Mouse (Mus musculus) hindbrain, embryonic 13.5 days (tissue): ENCODE measurements at regions not wholly inside any gene's neighbourhood (a gene's known extent, or its start where the extent isn't known, plus 50 kb on each side); places are given as distances from the start of the nearest gene placed in this dataset.

Experiments
- ATAC-seq: fragments of 200-750 bp; cut with Nextera tagmentation; 2 replicates; pipeline ENCODE4 v1.8.0; 2017; ENCODE audit warnings: moderate TSS enrichment; ENCODE audit not compliant: low FRiP score
- H3K27ac ChIP-seq: fragments of 300-500 bp; sonication (generic); 2 replicates; pipeline ENCODE4 v1.5.1; 2015; ENCODE audit warnings: inconsistent platforms, mild to moderate bottlenecking, moderate library complexity
- H3K27me3 ChIP-seq: fragments of 300-500 bp; sonication (generic); 2 replicates; pipeline ENCODE4 v1.6.1; 2015; ENCODE audit warnings: mild to moderate bottlenecking, inconsistent platforms
- H3K36me3 ChIP-seq: fragments of 300-500 bp; sonication (generic); 2 replicates; pipeline ENCODE4 v1.6.1; 2015; ENCODE audit warnings: mild to moderate bottlenecking, inconsistent platforms
- H3K4me1 ChIP-seq: fragments of 300-500 bp; sonication (generic); replicated peaks from 2 replicates; pipeline ENCODE4 v1.6.1; 2015; ENCODE audit warnings: inconsistent platforms
- H3K4me2 ChIP-seq: fragments of 300-500 bp; sonication (generic); 2 replicates; pipeline ENCODE4 v1.6.1; 2015; ENCODE audit warnings: inconsistent platforms, mild to moderate bottlenecking, moderate library complexity
- H3K4me3 ChIP-seq: fragments of 300-500 bp; sonication (generic); 2 replicates; pipeline ENCODE4 v1.5.1; 2015; ENCODE audit warnings: mild to moderate bottlenecking, inconsistent platforms
- H3K9ac ChIP-seq: fragments of 300-500 bp; sonication (generic); 2 replicates; pipeline ENCODE4 v1.6.1; 2015; ENCODE audit warnings: mild to moderate bottlenecking, inconsistent platforms
- H3K9me3 ChIP-seq: fragments of 300-500 bp; sonication (generic); 2 replicates; pipeline ENCODE4 v1.6.1; 2016; ENCODE audit warnings: inconsistent platforms
- WGBS: fragments of 180-500 bp; shearing (Covaris S2); methylation state at CpG from one replicate; pipeline ENCODE4 v1.1.7; 2015; 5-methylcytosine and 5-hydroxymethylcytosine counted together

DNA sequence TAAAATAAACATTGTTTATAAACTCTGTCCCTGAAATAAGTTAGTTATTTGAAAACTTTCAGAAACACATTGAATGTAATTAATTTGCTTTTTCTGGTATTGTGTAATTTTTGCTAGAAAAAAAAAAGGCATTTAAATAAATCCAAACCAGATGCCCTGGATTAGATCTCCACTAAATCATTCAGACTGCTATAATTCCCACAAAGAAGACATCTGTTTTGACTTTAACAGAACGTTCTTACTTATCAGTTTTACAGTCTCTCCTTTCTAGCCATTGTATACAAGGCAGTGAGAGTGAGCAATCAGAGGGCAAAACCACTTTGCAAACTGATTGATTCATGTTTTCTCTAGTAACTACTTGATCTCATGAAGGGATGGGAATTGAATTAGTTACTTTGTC is 478.8 kb downstream of the Slitrk6 start:
- H3K9ac ChIP-seq: no peak overlapping the region
- 52% methylated on average over 1 of the region's 1 CpGs for WGBS
- no peaks in the 10 kb centered on the region for H3K9me3 ChIP-seq
- H3K27ac ChIP-seq: no peak overlapping the region
- no peaks in the 10 kb centered on the region for H3K27me3 ChIP-seq
- ATAC-seq: no peak
- H3K36me3 ChIP-seq: no peaks in the 10 kb centered on the region
- H3K4me1 ChIP-seq: no peaks in the 10 kb centered on the region
- H3K4me2 ChIP-seq: no peak overlapping the region
- no peak overlapping the region for H3K4me3 ChIP-seq

DNA sequence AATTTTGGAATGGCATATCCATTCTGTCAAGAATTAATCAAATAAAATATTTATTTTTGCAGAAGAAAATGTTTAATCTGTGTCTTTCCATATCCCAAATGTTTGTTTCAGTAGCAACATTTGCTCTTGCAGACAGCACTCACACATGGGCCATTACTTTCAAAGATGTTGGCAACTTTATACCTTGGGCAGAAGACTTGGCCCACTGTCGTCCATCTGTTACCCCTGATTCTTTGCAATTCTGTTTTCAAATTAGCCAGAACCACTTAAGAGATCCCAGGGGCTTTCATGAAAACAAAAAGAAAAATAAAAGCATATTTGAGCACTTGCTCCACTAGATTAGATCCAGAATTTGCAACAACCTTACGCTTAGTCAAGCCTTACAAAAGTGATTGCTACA is 483.7 kb downstream of the Slitrk6 start:
- Histone ChIP-seq H3K4me3 (no peak overlapping the region), H3K9me3 (no peaks in the 10 kb centered on the region), H3K27ac (no peak overlapping the region), H3K36me3 (no peaks in the 10 kb centered on the region), H3K4me1 (no peaks in the 10 kb centered on the region), H3K9ac (no peak overlapping the region), H3K4me2 (no peak overlapping the region), H3K27me3 (no peaks in the 10 kb centered on the region)
- 73% methylated on average over 2 of the region's 2 CpGs for WGBS
- ATAC-seq: no peak

GRCm38 (mm10) chr14:110244466-110244865 is 510.5 kb downstream of the Slitrk6 start:
- no peak overlapping the region for H3K4me3 ChIP-seq
- no peak overlapping the region for H3K27ac ChIP-seq
- no peak overlapping the region for H3K9ac ChIP-seq
- H3K27me3 ChIP-seq: no peaks in the 10 kb centered on the region
- 62% methylated on average over 1 of the region's 1 CpGs for WGBS
- H3K4me1 ChIP-seq: no peaks in the 10 kb centered on the region
- no peaks in the 10 kb centered on the region for H3K36me3 ChIP-seq
- no peak for ATAC-seq
- H3K4me2 ChIP-seq: no peak overlapping the region
- no peaks in the 10 kb centered on the region for H3K9me3 ChIP-seq

GRCm38 (mm10) chr14:110243549-110243948 is 511.4 kb downstream of the Slitrk6 start:
- H3K4me1 ChIP-seq: no peaks in the 10 kb centered on the region
- no peak for ATAC-seq
- H3K4me3 ChIP-seq: no peak overlapping the region
- H3K27ac ChIP-seq: no peak overlapping the region
- no peaks in the 10 kb centered on the region for H3K36me3 ChIP-seq
- H3K9ac ChIP-seq: no peak overlapping the region
- no peak overlapping the region for H3K4me2 ChIP-seq
- WGBS: 98% methylated on average over 2 of the region's 2 CpGs
- H3K9me3 ChIP-seq: no peaks in the 10 kb centered on the region
- no peaks in the 10 kb centered on the region for H3K27me3 ChIP-seq

GRCm38 (mm10) chr14:110238800-110239199 is 516.1 kb downstream of the Slitrk6 start:
- H3K9ac ChIP-seq: no peak overlapping the region
- WGBS: 44% methylated on average over 2 of the region's 2 CpGs

GRCm38 (mm10) chr14:110224678-110225446 is 530.1 kb downstream of the Slitrk6 start:
- H3K36me3 ChIP-seq: no peaks in the 10 kb centered on the region
- WGBS: 86% methylated on average over 6 of the region's 6 CpGs

More at GRCm38 (mm10) chr14:110238800-110239199, 516.1 kb downstream of the Slitrk6 start:
- no peaks in the 10 kb centered on the region for H3K4me1 ChIP-seq
- H3K9me3 ChIP-seq: no peaks in the 10 kb centered on the region
- no peaks in the 10 kb centered on the region for H3K27me3 ChIP-seq
- H3K4me3 ChIP-seq: no peak overlapping the region
- ATAC-seq: no peak
- no peak overlapping the region for H3K27ac ChIP-seq
- no peaks in the 10 kb centered on the region for H3K36me3 ChIP-seq
- H3K4me2 ChIP-seq: no peak overlapping the region

DNA sequence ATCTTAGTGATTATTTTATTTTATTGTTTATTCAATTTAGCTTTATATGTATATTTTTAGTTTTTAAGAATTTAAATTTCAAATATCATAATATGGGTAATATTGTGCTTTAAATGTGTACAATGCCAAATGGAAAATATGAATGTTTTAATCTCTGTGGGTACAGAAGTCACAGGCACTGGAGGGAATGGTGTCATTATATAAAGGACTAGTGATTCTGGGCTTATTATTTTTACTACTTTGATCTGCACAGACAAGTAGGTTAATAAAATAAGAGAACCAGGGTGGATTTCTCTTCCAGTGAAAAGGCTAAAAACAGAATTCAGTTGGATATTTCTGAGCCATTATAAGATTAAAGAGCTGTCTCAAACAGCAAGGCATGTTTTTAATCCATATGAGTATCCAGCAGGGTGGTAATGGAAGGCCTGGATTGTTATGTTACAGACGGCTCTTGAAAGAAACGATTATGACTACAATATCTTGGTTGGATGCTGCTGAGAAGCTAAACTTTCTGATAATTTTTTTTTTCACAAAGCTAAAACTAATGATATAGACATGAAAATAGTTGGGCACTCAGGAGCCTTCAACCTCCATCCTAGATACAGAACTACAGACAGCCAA is 563.9 kb downstream of the Slitrk6 start:
- no peaks in the 10 kb centered on the region for H3K36me3 ChIP-seq
- WGBS: 91% methylated on average over 2 of the region's 2 CpGs
- H3K4me2 ChIP-seq: no peak overlapping the region
- no peak overlapping the region for H3K27ac ChIP-seq
- H3K4me3 ChIP-seq: no peak overlapping the region
- no peaks in the 10 kb centered on the region for H3K4me1 ChIP-seq
- no peak overlapping the region for H3K9ac ChIP-seq
- H3K27me3 ChIP-seq: no peaks in the 10 kb centered on the region
- no peak for ATAC-seq
- H3K9me3 ChIP-seq: no peaks in the 10 kb centered on the region

More at GRCm38 (mm10) chr14:110224678-110225446, 530.1 kb downstream of the Slitrk6 start:
- Histone ChIP-seq H3K4me3 (no peak overlapping the region), H3K27me3 (no peaks in the 10 kb centered on the region), H3K27ac (no peak overlapping the region), H3K9me3 (no peaks in the 10 kb centered on the region), H3K4me1 (no peaks in the 10 kb centered on the region), H3K9ac (no peak overlapping the region), H3K4me2 (no peak overlapping the region)
- ATAC-seq: no peak

DNA sequence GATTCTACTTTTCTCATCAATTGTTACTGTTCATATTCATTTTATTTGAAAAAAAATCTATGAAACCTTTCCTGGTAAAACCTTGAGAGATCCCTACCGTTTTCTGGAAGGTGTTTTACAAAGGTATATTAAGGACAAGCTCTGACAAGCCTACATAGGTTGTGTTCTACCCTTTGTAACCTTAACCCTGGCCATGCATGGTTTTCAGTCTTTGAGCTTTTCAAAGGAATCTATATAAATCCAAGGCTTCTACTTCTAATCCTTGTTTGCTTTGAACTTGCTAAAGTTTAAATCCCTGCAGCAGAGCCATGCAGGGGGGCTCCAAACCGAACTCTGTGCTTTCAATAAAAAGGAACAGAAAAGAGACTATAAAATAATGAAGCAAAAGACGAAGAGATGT is 564.5 kb downstream of the Slitrk6 start:
- Histone ChIP-seq H3K4me3 (no peak overlapping the region), H3K4me2 (no peak overlapping the region), H3K9me3 (no peaks in the 10 kb centered on the region), H3K4me1 (no peaks in the 10 kb centered on the region), H3K36me3 (no peaks in the 10 kb centered on the region), H3K27ac (no peak overlapping the region), H3K9ac (no peak overlapping the region), H3K27me3 (no peaks in the 10 kb centered on the region)
- WGBS: 76% methylated on average over 3 of the region's 3 CpGs
- ATAC-seq: no peak

DNA sequence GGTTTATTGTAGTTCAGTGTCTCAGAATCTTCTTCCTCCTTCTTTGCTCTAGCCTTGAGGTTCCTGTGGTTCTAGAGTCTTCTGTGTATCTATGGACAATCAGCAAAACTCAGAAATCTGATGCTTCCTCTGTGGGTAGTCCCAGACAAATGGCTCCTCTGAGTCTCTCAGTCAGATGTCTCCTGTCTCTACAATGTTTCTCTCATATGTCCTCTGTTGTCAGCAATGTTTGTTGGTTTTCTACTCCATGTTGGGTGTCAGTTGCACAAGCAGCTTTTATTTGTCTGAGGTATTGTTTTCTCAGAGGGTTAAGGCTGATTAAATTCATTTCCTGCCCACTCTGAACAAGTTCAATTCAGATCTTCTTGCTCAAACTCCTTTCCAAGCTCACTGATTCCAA is 575.8 kb downstream of the Slitrk6 start:
- no peaks in the 10 kb centered on the region for H3K36me3 ChIP-seq
- ATAC-seq: no peak
- H3K27ac ChIP-seq: no peak overlapping the region
- no peaks in the 10 kb centered on the region for H3K9me3 ChIP-seq
- no peaks in the 10 kb centered on the region for H3K27me3 ChIP-seq
- H3K4me1 ChIP-seq: no peaks in the 10 kb centered on the region
- no peak overlapping the region for H3K4me2 ChIP-seq
- H3K9ac ChIP-seq: no peak overlapping the region
- H3K4me3 ChIP-seq: no peak overlapping the region

DNA sequence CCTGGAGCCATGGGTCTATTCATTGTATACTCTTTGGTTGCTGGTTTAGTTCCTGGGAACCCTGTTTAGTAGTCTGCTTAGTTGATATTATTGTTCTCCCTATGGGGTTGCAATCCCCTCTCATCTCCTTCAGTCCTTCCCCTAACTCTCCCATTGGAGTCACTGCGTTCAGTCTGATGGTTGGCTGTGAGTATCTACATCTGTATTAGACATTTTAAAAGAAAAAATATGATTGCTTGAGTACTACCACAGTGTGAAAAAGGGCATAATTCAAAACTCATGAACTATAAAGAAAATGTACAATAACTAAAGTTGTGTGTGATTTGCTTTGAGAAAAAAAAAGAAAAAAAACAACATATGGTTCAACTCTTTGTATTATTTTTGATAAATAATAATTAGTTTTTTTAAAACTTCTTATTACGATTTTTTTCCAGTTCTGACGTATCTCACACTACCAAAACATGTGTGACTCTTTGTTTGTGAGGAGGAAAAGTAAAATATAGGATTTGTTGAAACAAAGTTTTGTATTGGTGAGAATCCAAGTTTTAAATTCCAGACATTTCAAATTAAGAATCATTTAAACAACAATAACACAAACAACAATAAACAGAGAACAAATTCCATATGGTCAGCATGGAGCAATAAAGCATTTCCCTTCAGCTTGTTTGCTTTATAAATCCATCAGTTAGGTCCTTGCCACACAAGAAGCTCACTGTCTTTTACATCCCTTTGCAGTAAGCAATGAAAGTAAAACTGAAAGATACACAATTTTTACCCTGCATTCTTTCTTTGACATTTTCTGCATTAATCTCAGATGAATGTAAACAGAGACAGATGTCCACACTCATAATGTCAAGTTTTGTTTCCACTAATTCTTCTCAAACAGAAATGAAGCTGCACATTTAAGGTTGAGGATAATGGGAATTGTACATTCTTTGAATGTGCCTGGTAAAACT is 583.5 kb downstream of the Slitrk6 start:
- H3K9me3 ChIP-seq: no peaks in the 10 kb centered on the region
- H3K4me3 ChIP-seq: no peak overlapping the region
- H3K36me3 ChIP-seq: no peaks in the 10 kb centered on the region
- H3K27me3 ChIP-seq: no peaks in the 10 kb centered on the region
- H3K4me2 ChIP-seq: no peak overlapping the region
- ATAC-seq: no peak
- no peaks in the 10 kb centered on the region for H3K4me1 ChIP-seq
- no peak overlapping the region for H3K27ac ChIP-seq
- no peak overlapping the region for H3K9ac ChIP-seq
- 87% methylated on average over 3 of the region's 3 CpGs for WGBS

- Histone ChIP-seq H3K4me3 (no peak overlapping the region), H3K9ac (no peak overlapping the region), H3K27me3 (no peaks in the 10 kb centered on the region), H3K27ac (no peak overlapping the region), H3K4me1 (no peaks in the 10 kb centered on the region), H3K36me3 (no peaks in the 10 kb centered on the region), H3K9me3 (no peaks in the 10 kb centered on the region), H3K4me2 (no peak overlapping the region)
- 21% methylated on average over 5 of the region's 5 CpGs for WGBS
- ATAC-seq: no peak
Observed at GRCm38 (mm10) chr14:110168632-110169031, 586.3 kb downstream of the Slitrk6 start.

- Histone ChIP-seq H3K4me1 (no peaks in the 10 kb centered on the region), H3K36me3 (no peaks in the 10 kb centered on the region), H3K27me3 (no peaks in the 10 kb centered on the region), H3K4me3 (no peak overlapping the region), H3K9me3 (no peaks in the 10 kb centered on the region), H3K4me2 (no peak overlapping the region), H3K9ac (no peak overlapping the region), H3K27ac (no peak overlapping the region)
- 79% methylated on average over 5 of the region's 5 CpGs for WGBS
- ATAC-seq: no peak
Observed at GRCm38 (mm10) chr14:110128265-110128664, 626.7 kb downstream of the Slitrk6 start.
